Mouse (Mus musculus) small intestine, adult 2 months (tissue): Measurements from ENCODE around the gene 1700067P10Rik. TPM values are rescaled to one million over a fixed set of nuclear protein-coding genes. Genes with fewer than 3 reads are reported as not detected.
A peak's percentile ranks its signal among the peaks of the same experiment; 100 is the strongest.

Experiments used
- H3K27ac ChIP-seq: fragments of 200-500 bp; 2 replicates; pipeline ENCODE4 v1.5.1; 2012; ENCODE audit warnings: low read depth, low read length, control low read depth, inconsistent platforms; ENCODE audit not compliant: insufficient read depth
- H3K27me3 ChIP-seq: fragments of 200-500 bp; 2 replicates; pipeline ENCODE4 v1.6.1; 2012; ENCODE audit warnings: mild to moderate bottlenecking, moderate library complexity, low read length, inconsistent platforms; ENCODE audit not compliant: control insufficient read depth, insufficient read depth
- H3K36me3 ChIP-seq: fragments of 200-500 bp; 2 replicates; pipeline ENCODE4 v1.6.1; 2012; ENCODE audit warnings: mild to moderate bottlenecking, low read length, control low read depth, inconsistent platforms; ENCODE audit not compliant: control insufficient read depth, insufficient read depth
- H3K4me1 ChIP-seq: fragments of 200-500 bp; 2 replicates; pipeline ENCODE4 v1.6.1; 2012; ENCODE audit warnings: low read length, inconsistent platforms, mixed read lengths; ENCODE audit not compliant: control insufficient read depth, insufficient read depth, insufficient read length
- H3K4me3 ChIP-seq: fragments of 200-500 bp; 2 replicates; pipeline ENCODE4 v1.5.1; 2012; ENCODE audit warnings: low read depth, mild to moderate bottlenecking, control low read depth, inconsistent platforms, low read length, moderate library complexity
- CTCF ChIP-seq: fragments of 200-500 bp; IDR thresholded peaks from 2 replicates; pipeline ENCODE4 v1.5.1; 2012; ENCODE audit warnings: low read depth, mild to moderate bottlenecking, control low read depth, inconsistent platforms, low read length, moderate library complexity, mixed read lengths; ENCODE audit not compliant: insufficient replicate concordance, insufficient read length; ENCODE audit errors: extremely low read depth
- POLR2A ChIP-seq: fragments of 200-500 bp; IDR thresholded peaks from 2 replicates; pipeline ENCODE4 v1.6.1; 2012; ENCODE audit warnings: low read depth, mild to moderate bottlenecking, control low read depth, inconsistent platforms, low read length, moderate library complexity
- WGBS: fragments of 180-500 bp; shearing (Covaris S2); methylation state at CpG from one replicate; pipeline ENCODE4 v1.1.7; 2018; 5-methylcytosine and 5-hydroxymethylcytosine counted together
- polyA plus RNA-seq: library from polyadenylated mRNA; depleted of rRNA; stranded (reverse); fragments of >200 nt; gene quantifications from 2 replicates; pipeline ENCODE4 v1.2.3, GENCODE M21; 2012; rRNA removed

Gene 1700067P10Rik
- polyA plus RNA-seq = not detected in 2 replicates

- no peaks in the 10 kb centered on the region for H3K27me3 ChIP-seq
- no peak within 1 kb of the TSS for H3K4me3 ChIP-seq
- H3K4me1 ChIP-seq = no peaks in the 10 kb centered on the region
- no peak within 1 kb of the TSS for H3K27ac ChIP-seq
- no peaks in the 10 kb centered on the region for H3K36me3 ChIP-seq
- TF ChIP-seq CTCF = no peak
- TF ChIP-seq POLR2A = no peak
Observed at GRCm38 (mm10) chr17:48089019-48089418, at the start of gene 1700067P10Rik. 1700067P10Rik (plus strand) TSS chr17:48089319.

GRCm38 (mm10) chr17:48041351-48042287, 47.5 kb upstream of the 1700067P10Rik start:
- Histone ChIP-seq H3K4me1 (peaks cover 12% of the 10 kb centered on the region), H3K4me3 (peak overlapping the region; percentile 61), H3K27me3 (no peaks in the 10 kb centered on the region), H3K27ac (peak overlapping the region; percentile 76), H3K36me3 (no peaks in the 10 kb centered on the region)
- WGBS = 10% methylated on average over 29 of the region's 29 CpGs
- TF ChIP-seq POLR2A = peak; percentile 47; the same call in 1 of the 2 replicates
- TF ChIP-seq CTCF = no peak

- TF ChIP-seq CTCF (peak; percentile 14; the same call in 1 of the 2 replicates), POLR2A (no peak)
- H3K4me3 ChIP-seq = no peak overlapping the region
- H3K27ac ChIP-seq = no peak overlapping the region
- peaks cover 10% of the 10 kb centered on the region for H3K4me1 ChIP-seq
- H3K27me3 ChIP-seq = no peaks in the 10 kb centered on the region
- no peaks in the 10 kb centered on the region for H3K36me3 ChIP-seq
- WGBS = 57% methylated on average over 5 of the region's 5 CpGs
Observed at GRCm38 (mm10) chr17:48043154-48043880, 45.8 kb upstream of the 1700067P10Rik start.

DNA sequence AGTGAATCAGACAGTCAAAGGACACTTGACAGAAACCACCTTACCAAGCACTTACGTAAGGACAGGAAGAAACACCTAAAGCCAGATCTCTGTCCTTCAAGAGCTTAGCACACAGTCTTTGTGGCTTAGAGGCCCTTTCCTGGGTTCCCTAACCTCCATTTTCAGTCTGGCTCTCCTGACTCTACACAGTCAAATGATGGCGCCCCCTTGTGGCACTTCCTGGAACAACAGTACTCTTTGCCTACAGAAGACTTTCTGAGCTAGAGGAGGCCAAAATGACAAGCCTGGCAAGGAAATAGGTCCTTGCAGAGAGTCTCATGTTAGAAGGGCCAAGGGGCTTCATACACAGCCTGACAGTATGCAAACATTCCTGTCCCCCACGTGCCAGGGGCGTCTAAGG, 43.5 kb upstream of the 1700067P10Rik start:
- H3K27me3 ChIP-seq = no peaks in the 10 kb centered on the region
- H3K27ac ChIP-seq = no peak overlapping the region
- H3K4me1 ChIP-seq = peaks cover 6% of the 10 kb centered on the region
- TF ChIP-seq CTCF (peak; percentile 76; the same call in 1 of the 2 replicates), POLR2A (no peak)
- no peak overlapping the region for H3K4me3 ChIP-seq
- WGBS = 37% methylated on average over 4 of the region's 4 CpGs
- H3K36me3 ChIP-seq = no peaks in the 10 kb centered on the region

DNA sequence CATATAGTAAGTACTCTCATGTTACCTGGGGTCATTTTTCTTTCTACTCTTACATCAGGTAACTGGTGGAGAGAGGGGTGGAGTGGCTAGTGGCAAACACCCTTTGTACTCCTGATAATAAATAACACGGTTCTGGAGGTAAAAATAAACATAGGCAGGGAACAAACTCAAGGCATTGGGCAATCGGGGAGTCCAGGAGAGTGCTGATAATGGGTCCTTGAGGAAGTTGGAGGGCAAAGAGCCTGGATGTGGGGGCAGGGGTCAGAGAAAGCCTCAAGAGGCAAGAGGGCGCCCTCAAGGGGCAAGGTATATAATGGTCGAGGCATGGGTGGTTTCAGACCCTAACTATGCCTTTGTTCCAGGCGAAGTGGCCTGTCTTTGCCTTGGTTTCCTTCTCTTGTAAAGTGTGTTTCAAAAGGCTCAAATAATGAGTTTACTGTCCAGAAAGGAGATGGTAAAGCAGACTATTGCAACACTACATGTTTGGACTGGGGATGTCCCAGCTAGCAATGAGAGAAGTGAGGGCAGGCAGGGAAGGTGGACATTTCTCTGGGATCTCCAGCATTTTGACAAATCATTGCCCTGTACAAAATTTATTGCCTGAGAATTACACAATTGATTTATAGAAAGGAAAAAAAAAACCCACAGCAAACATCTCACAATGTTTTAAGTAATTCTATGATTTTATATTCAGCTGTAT, 37.3 kb upstream of the 1700067P10Rik start:
- TF ChIP-seq CTCF (peak; percentile 27; the same call in 1 of the 2 replicates), POLR2A (no peak)
- no peak overlapping the region for H3K4me3 ChIP-seq
- no peak overlapping the region for H3K27ac ChIP-seq
- no peaks in the 10 kb centered on the region for H3K36me3 ChIP-seq
- peaks cover 11% of the 10 kb centered on the region for H3K4me1 ChIP-seq
- 22% methylated on average over 5 of the region's 5 CpGs for WGBS
- H3K27me3 ChIP-seq = no peaks in the 10 kb centered on the region

DNA sequence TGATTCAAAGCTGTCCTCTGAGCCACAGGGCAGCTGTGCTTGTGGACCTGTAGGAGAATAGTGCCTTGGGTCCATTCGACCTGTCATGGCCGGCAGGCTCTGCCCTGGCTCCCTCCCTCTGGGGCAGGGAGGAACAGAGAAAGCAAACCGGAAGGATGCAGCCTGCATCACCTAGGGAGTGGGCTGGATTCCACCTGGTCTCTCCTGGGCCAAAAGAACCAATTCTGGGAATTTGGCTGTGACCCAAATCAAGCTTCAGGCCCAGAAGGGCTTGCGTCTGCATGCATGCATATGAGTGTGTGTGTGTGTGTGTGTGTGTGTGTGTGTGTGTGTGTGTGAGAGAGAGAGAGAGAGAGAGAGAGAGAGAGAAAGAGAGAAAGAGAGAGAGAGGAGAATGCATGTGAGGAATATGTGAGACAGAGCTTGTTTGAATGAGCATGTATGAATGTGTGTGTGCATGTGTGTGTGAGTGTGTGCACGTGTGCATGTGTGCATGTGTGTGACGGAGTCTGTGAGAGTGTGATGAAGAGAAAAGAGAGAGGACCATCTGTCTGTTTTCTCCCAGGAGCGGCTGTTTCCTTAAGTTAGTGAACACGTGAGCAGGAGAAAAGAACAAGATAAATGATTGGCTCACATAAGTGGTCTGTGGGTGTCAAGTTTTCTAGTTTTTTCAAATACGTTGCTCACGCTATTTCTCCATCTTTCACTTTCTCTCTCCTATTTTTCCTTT, 36.6 kb upstream of the 1700067P10Rik start:
- no peak overlapping the region for H3K27ac ChIP-seq
- WGBS = 78% methylated on average over 10 of the region's 10 CpGs
- H3K4me3 ChIP-seq = no peak overlapping the region
- TF ChIP-seq CTCF = no peak
- no peak for TF ChIP-seq POLR2A
- peaks cover 11% of the 10 kb centered on the region for H3K4me1 ChIP-seq
- no peaks in the 10 kb centered on the region for H3K27me3 ChIP-seq
- H3K36me3 ChIP-seq = no peaks in the 10 kb centered on the region
